Mouse (Mus musculus) macrophage (primary cell): ENCODE measurements around the gene Tulp2. TPM values are rescaled to one million over a fixed set of nuclear protein-coding genes. Genes with fewer than 3 reads are reported as not detected.

ENCODE experiments used
- H3K27ac ChIP-seq: fragments of 350-480 bp; formaldehyde crosslinking; 2 replicates; pipeline ENCODE4 v1.9.0; 2021
- H3K36me3 ChIP-seq: fragments of 350-480 bp; formaldehyde crosslinking; 2 replicates; pipeline ENCODE4 v1.9.0; 2021; ENCODE audit errors: inconsistent target
- H3K4me3 ChIP-seq: fragments of 350-480 bp; formaldehyde crosslinking; 2 replicates; pipeline ENCODE4 v1.9.0; 2021; ENCODE audit errors: inconsistent target
- H3K79me2 ChIP-seq: fragments of 350-480 bp; formaldehyde crosslinking; 2 replicates; pipeline ENCODE4 v1.9.0; 2021; ENCODE audit errors: inconsistent target
- WGBS: methylation state at CpG from one replicate; pipeline ENCODE4 v1.1.7; 2026; ENCODE audit warnings: inconsistent platforms; ENCODE audit not compliant: missing documents; 5-methylcytosine and 5-hydroxymethylcytosine counted together
- polyA plus RNA-seq: library from polyadenylated mRNA; stranded (reverse); fragments of 250-400 nt; gene quantifications from 3 replicates; pipeline ENCODE4 v1.2.4, GENCODE M21; 2018; ENCODE audit warnings: inconsistent platforms
- total RNA-seq, 78 experiments: library from RNA; depleted of rRNA; stranded (reverse); fragments of 250-400 nt; gene quantifications; 1 replicate in 9 of 78; 2 replicates in 24 of 78; 3 replicates in 43 of 78; 4 replicates in 2 of 78; pipeline ENCODE4 v1.2.4; 2018; ENCODE audit warnings: inconsistent platforms in 56 of 78

Gene Tulp2
- not detected for total RNA-seq (2018; cell fraction: chromatin; rRNA removed)
- under 1 TPM in 1 of 26 experiments, not detected in 25; 0.10 TPM for total RNA-seq (2018; cell fraction: cytosol; rRNA removed)
- total RNA-seq (2018; cell fraction: nucleus; rRNA removed) = not detected
- polyA plus RNA-seq = not detected in 3 replicates

- Histone ChIP-seq H3K4me3 (no peak within 1 kb of the TSS), H3K27ac (no peak within 1 kb of the TSS), H3K79me2 (no peaks in the 10 kb centered on the region), H3K36me3 (peaks cover 9% of the 10 kb centered on the region; the same call in 1 of the 2 replicates)
- 68% methylated on average over 15 of the region's 15 CpGs for WGBS
Measured at GRCm38 (mm10) chr7:45481374-45481927, at the start of gene Tulp2. Gene Tulp2 (plus strand): TSS chr7:45481877.

- 0% methylated on average over 7 of the region's 7 CpGs for WGBS
- H3K4me3 ChIP-seq = peak overlapping the region; percentile 99
- peaks cover 7% of the 10 kb centered on the region; the same call in 1 of the 2 replicates for H3K36me3 ChIP-seq
- peak overlapping the region; percentile 68 for H3K27ac ChIP-seq
- H3K79me2 ChIP-seq = peaks cover 44% of the 10 kb centered on the region
Measured at GRCm38 (mm10) chr7:45433835-45434202, 47.9 kb upstream of the Tulp2 start.

- Histone ChIP-seq H3K4me3 (peak within 1 kb of the TSS; percentile 99), H3K36me3 (peaks cover 1% of the 10 kb centered on the region; the same call in 1 of the 2 replicates), H3K79me2 (peaks cover 44% of the 10 kb centered on the region), H3K27ac (peak within 1 kb of the TSS; percentile 68)
- under 1% methylated on average over 42 of the region's 45 CpGs for WGBS
Measured at GRCm38 (mm10) chr7:45434203-45435015, 47.3 kb upstream of the Tulp2 start, which contains the start of gene Gys1. Gene Gys1 (plus strand): TSS chr7:45434844.

GRCm38 (mm10) chr7:45435038-45435437 lies 46.6 kb upstream of the Tulp2 start:
- Histone ChIP-seq H3K79me2 (peaks cover 39% of the 10 kb centered on the region), H3K36me3 (no peaks in the 10 kb centered on the region), H3K4me3 (peak overlapping the region; percentile 86), H3K27ac (peak overlapping the region; percentile 57)
- WGBS = 2% methylated on average over 16 of the region's 16 CpGs

GRCm38 (mm10) chr7:45436444-45436843 lies 45.2 kb upstream of the Tulp2 start:
- H3K27ac ChIP-seq = no peak overlapping the region
- no peak overlapping the region for H3K4me3 ChIP-seq
- H3K79me2 ChIP-seq = peaks cover 25% of the 10 kb centered on the region
- no peaks in the 10 kb centered on the region for H3K36me3 ChIP-seq
- 98% methylated on average over 5 of the region's 5 CpGs for WGBS

- H3K27ac ChIP-seq = no peak overlapping the region
- peaks cover 19% of the 10 kb centered on the region for H3K79me2 ChIP-seq
- WGBS = 87% methylated on average over 6 of the region's 6 CpGs
- H3K36me3 ChIP-seq = no peaks in the 10 kb centered on the region
- no peak overlapping the region for H3K4me3 ChIP-seq
Measured at GRCm38 (mm10) chr7:45437046-45437445, 44.6 kb upstream of the Tulp2 start.

- Histone ChIP-seq H3K36me3 (no peaks in the 10 kb centered on the region), H3K79me2 (peaks cover 12% of the 10 kb centered on the region), H3K4me3 (no peak within 1 kb of the TSS), H3K27ac (no peak within 1 kb of the TSS)
- 81% methylated on average over 19 of the region's 19 CpGs for WGBS
Measured at GRCm38 (mm10) chr7:45437521-45438276, 44.0 kb upstream of the Tulp2 start, which contains the start of gene Ruvbl2. Gene Ruvbl2 (minus strand): TSS chr7:45438096.

- Histone ChIP-seq H3K36me3 (no peaks in the 10 kb centered on the region), H3K27ac (no peak overlapping the region), H3K4me3 (no peak overlapping the region), H3K79me2 (no peaks in the 10 kb centered on the region)
- WGBS = 88% methylated on average over 22 of the region's 22 CpGs
Measured at GRCm38 (mm10) chr7:45443526-45444420, 37.9 kb upstream of the Tulp2 start.

- Histone ChIP-seq H3K79me2 (no peaks in the 10 kb centered on the region), H3K36me3 (no peaks in the 10 kb centered on the region), H3K27ac (no peak overlapping the region), H3K4me3 (no peak overlapping the region)
Measured at GRCm38 (mm10) chr7:45446589-45446988, 35.1 kb upstream of the Tulp2 start.

- Histone ChIP-seq H3K27ac (no peak overlapping the region), H3K36me3 (no peaks in the 10 kb centered on the region), H3K79me2 (no peaks in the 10 kb centered on the region), H3K4me3 (no peak overlapping the region)
- 68% methylated on average over 11 of the region's 11 CpGs for WGBS
Measured at GRCm38 (mm10) chr7:45447325-45447990, 34.2 kb upstream of the Tulp2 start.

- no CpG with 5 or more reads among the region's 1 CpGs for WGBS
- H3K36me3 ChIP-seq = no peaks in the 10 kb centered on the region
- no peaks in the 10 kb centered on the region for H3K79me2 ChIP-seq
Measured at GRCm38 (mm10) chr7:45449974-45450373, 31.7 kb upstream of the Tulp2 start.

GRCm38 (mm10) chr7:45451344-45451982 lies 30.2 kb upstream of the Tulp2 start:
- no peak overlapping the region for H3K27ac ChIP-seq
- WGBS = 60% methylated on average over 21 of the region's 23 CpGs
- no peak overlapping the region for H3K4me3 ChIP-seq
- H3K79me2 ChIP-seq = no peaks in the 10 kb centered on the region
- H3K36me3 ChIP-seq = no peaks in the 10 kb centered on the region

More at GRCm38 (mm10) chr7:45449974-45450373, 31.7 kb upstream of the Tulp2 start:
- no peak overlapping the region for H3K4me3 ChIP-seq
- no peak overlapping the region for H3K27ac ChIP-seq

- H3K79me2 ChIP-seq = peaks cover 23% of the 10 kb centered on the region
- WGBS = 93% methylated on average over 15 of the region's 15 CpGs
- no peak overlapping the region for H3K27ac ChIP-seq
- H3K4me3 ChIP-seq = no peak overlapping the region
- no peaks in the 10 kb centered on the region for H3K36me3 ChIP-seq
Measured at GRCm38 (mm10) chr7:45454971-45455370, 26.7 kb upstream of the Tulp2 start.
